Mouse (Mus musculus): Measurements from ENCODE around the gene Stxbp4.

The Stxbp4 gene

GRCm38 (mm10) chr11:90442462-90442861 is 195.4 kb downstream of the Stxbp4 start:
- no peak for DNase-seq

- DNase-seq, result no peak
These were observed 197.0 kb downstream of the Stxbp4 start for GRCm38 (mm10) chr11:90440851-90441250.

GRCm38 (mm10) chr11:90438768-90439167 is 199.1 kb downstream of the Stxbp4 start:
- no peak for DNase-seq

All from cerebellum, postnatal 25 days (tissue).